Mouse (Mus musculus) heart, adult 9 months (tissue): ENCODE data around the gene Fryl.

Source experiments
- DNase-seq, 2 experiments: peaks; one replicate each; pipeline ENCODE4 v3.0.0; 2022; ENCODE audit warnings: low spot score in 2 of 2

Gene Fryl

DNA sequence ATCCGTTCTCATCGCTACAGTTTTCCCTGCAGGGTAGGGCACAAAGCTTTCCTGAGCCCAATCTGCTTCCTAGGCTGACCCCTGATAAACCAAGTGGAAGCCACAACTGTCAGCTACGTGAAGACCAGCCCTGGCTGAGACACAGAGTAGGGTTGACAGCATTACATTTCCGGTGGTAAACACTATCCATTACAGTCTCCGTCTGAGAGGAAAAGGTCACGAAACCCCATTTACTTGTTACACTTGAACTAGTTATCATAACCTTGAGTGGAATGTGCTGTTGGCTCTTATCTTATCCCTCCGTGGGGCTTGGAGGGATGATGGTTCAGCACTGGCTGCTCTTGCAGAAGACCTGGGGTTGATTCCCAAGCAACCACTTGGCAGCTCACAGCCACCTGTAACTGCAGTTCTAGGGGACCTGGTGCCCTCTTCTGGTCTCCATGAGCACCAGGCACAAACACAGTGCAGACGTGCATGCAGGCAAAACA lies 62.3 kb downstream of the Fryl start:
- DNase-seq, result no peak

DNA sequence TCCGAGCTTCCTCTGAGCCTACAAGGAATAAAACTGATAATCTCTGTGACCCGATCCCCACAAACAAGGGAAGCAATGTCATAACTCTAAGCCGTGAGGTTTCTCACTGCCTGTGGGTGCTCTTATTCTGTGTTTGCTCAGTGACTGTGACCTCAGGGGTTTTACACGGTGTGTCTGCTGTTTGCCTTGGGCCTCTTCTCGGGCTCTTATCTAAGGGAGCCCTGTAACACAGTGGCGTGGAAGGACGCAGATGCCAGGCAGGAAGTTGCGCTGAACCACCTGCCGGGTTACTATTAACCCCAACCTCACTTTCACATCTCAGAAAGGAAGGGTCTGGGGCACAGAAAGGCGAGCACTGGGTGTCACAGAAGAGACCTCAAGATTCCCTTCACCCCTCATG lies 62.8 kb downstream of the Fryl start:
- no peak for DNase-seq

DNA sequence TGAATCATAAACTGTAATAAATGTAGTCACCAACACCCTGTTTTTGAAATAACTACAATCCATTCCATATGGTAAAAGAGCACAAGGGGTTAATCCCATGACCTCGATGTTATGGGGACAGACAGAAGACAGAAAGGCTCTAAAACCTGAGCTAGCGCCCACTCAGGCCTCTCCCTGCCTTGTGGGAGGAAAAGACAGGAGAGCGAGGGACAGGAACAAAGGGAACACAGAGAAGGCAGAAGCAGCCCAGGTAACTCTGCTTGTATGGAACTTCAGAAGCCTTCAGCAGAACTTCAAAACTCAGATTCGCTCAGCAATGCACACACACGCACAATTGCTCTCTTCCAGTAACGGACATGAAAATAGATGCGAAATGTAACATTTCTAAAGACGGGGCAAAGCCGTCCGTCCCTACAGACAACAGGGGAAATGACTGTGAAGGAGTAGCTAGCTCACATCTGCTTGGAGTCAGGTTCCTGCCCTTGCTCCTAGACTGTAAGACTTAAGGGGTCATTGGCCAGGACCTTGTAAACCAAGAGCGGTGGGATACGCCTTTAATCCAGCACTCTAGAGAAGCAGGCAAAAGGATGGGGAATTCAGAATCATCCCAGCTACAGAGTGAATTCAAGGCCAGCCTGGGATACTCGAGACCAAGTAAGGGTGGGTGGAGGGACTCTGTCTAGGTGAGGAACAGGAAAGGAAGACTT lies 63.4 kb downstream of the Fryl start:
- DNase-seq, result no peak

GRCm38 (mm10) chr5:73191765-73192164 lies 64.7 kb downstream of the Fryl start:
- peak; percentile 37 to 40 for DNase-seq

DNA sequence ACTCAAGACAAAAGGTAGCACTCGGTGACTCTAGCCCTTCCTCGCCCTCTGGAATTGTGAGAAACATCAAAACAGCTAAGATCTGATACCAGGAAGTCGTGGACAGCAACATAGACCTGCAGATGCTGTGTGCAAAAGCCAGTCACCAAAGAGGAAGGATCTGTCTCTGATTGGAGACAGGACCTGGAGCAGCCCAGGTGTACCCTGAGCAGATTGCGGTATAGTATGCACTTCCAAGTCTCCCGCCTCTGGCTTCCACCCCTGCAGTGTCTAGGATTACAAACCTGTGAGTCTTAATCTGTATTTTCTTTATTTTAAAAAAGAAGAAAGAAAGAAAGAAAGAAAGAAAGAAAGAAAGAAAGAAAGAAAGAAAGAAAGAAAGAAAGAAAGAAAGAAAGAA lies 66.3 kb downstream of the Fryl start:
- DNase-seq, result no peak

DNA sequence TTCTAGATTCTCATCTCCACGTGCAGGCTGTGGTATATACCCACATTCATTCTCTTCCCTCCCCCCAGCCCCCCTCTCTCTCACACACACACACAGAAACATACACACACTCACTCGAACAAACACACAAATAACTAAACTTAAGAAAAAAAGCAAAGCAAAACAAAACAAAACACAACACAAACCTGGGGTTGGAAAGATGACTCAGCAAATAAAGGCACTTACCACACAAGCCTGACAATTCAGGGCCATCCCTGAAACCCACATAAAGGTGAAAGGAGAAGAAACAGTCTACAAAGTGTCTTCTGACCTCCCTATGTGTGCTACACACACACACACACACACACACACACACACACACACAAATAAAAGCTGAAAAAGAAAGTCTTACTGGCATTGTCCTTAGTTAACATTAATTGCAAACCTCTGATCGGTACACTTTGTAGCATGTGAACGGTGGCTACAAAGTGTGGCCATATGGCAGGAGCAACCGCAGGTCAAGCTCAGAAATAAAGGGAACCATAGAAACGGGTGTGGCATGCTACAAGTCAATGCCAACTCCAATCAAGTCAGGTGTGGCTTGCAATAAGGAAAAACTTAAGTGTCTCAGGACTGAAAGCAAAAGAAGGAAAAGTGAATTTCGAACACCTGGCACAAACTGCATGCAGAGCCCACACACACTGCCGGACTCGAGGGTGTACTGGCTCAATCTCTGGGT lies 66.8 kb downstream of the Fryl start:
- no peak for DNase-seq

DNA sequence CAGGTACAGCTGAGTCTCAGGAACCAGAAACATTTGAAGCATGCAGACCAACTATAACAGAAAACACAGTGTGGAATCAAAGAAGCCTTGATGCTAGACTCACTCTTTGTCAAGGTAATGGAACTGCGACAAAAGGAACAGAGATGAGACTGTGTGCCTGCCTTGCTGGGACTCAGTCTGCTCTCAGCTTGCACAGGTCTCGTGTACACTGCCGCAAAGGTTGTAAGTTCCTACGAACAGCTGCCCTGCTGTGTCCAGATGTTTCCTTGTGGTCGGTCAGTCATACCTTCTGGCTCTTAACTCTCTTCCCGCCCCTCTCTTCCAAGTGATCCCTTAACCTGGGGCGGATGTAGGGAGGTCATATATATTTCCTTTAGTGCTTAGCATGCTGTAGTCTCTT lies 67.8 kb downstream of the Fryl start:
- DNase-seq, result no peak

GRCm38 (mm10) chr5:73188164-73188563 lies 68.3 kb downstream of the Fryl start:
- DNase-seq, result no peak

GRCm38 (mm10) chr5:73186912-73187311 lies 69.5 kb downstream of the Fryl start:
- no peak for DNase-seq

DNA sequence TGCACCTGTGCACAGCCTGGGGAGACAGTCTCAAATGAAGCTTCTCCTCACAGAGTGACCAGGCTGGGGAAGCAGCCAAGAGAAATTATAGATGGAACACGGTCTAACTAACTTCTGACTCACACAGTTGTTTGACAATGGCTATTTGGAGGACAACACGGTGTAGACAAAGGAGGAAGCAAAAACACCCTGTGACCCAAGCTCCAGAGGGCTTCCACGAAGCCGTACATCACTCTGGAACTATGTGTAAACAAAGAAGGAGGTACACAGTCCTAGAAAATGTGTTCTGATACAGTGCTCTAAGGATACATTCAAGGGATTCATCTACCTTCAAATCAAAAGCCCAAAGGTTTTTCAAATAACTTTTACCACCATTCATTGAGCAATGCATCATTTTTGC lies 71.0 kb downstream of the Fryl start:
- DNase-seq, result no peak

GRCm38 (mm10) chr5:73182701-73183447 lies 73.5 kb downstream of the Fryl start:
- no peak for DNase-seq

DNA sequence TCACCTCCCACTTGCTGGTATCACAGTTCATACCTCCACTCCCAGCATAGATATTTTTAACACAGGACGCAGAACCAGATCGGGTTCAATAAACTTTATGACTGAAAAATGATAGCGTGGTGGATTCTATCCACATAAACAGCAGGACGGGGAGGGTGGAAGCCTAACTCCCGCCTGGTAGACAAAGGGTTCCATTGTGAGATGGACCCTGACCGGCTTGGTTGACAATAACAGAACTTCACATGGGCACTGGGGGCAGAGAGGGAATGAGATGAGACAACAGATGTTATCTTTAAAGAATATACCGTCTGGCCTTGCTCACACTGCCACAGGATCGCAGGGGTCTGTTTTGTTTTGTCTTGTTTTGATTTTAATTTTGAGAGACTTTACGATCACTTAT lies 74.2 kb downstream of the Fryl start:
- DNase-seq, result no peak

DNA sequence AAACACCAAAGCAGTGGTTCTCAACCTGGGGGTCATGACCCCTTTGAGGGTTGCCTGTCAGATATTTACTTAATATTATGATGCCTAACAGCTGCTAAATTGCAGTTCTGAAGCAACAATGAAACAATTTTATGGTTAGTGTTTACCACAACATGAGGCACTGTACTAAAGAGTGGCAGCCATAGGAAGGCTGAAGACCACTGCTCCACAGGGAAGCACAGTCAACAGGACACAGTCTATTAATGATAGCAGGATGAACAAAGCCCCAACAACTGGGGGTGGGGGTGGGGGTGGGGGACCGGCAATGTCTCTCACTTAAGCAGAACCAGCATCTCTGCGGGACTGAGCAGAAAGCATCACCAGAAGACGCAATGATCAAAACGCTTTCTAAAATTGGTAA lies 80.1 kb downstream of the Fryl start:
- DNase-seq, result no peak

DNA sequence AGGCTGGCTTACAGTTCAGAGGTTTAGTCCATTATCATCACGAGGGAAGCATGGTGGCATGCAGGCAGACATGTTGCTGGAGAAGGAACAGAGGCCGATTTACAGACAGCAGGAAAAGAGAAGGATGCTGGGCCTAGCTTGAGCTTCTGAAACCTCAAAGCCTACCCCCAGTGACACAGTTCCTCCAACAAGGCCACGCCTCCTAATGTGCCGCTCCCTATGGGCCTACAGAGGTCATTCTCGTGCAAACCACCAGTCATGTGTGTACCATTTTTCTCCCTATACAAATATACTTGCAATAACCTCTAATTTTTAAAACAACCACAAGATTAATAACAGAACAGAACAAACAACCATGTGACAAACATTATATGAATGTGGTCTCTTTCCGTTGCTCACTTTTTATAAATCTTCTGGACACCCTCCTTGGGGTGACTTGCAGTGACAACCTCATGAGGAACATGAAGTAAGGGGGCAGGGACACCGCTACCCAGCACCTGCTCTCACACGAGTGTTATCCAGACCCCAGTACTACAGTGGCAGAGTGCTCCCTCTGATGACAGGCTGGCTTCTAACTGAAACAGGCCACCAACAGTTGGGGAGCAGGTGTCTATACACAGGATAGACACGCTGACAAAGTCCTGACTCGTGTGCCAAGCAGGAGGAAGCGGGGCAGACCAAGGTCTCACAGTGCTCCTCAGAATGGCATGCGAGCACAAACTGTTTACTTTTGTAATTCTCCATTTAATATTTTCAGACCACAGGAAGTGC lies 80.9 kb downstream of the Fryl start:
- no peak for DNase-seq

DNA sequence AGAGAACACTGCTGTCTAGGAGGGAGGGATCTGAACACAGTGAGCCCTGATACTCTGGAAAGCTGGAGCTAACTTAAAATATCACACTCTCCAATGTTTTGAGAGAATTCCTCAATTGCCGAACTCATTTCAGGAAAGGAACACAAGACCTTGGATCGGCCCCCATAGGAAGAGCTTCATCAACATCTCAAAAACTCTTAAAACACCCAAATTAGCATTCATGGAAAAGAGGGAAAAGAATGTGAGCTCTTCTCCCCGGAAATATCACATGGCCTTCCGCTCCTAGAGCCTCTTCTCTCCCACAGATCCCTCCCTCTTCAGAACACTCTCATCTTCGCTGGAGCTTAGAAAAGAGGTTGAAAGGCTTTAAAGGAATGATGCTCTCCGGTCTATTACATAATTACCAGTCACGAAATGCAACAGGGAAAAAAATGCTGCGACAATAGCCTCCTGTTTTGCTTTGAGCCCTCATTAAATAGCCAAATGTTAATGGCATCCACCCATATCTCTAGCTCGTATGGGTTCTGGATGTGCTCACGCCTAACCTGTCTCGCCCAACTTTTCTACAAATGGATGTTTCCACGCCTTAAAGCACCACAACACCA lies 84.4 kb downstream of the Fryl start:
- no peak for DNase-seq

GRCm38 (mm10) chr5:73171203-73171602 lies 85.2 kb downstream of the Fryl start:
- no peak for DNase-seq

GRCm38 (mm10) chr5:73168769-73169272 lies 87.6 kb downstream of the Fryl start:
- DNase-seq, result peak in 1 of 2 experiments; percentile 39

- DNase-seq, result peak in 1 of 2 experiments; percentile 21
Observed at GRCm38 (mm10) chr5:73167976-73168768, 88.2 kb downstream of the Fryl start.

- DNase-seq, result no peak
Observed at GRCm38 (mm10) chr5:73163970-73164369, 92.4 kb downstream of the Fryl start.

DNA sequence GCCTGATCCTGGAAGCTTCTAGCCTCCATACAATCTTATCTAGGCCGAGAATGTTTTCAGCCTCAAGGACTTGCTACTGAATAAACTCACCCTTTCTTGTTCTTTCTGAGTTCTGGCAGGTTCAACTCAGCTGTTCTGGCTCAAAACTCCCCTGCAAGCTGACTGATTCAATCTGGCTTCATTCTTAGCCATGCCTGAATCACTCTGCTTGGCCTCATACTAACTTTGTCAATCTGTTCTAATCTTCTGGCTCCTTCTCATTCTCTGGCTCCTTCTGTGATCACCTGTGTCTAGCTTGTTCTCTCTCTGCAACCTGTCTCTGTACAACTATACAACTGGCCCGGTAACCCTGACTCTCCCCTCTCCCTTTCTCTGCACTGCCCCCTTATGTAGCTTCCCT lies 93.9 kb downstream of the Fryl start:
- DNase-seq, result peak in 1 of 2 experiments; percentile 17
